In genomic region chr8:119585901-119586300, GRCm38 (mm10) we compare ENCODE assay signal across 8 mouse cellular contexts. TPM values are rescaled to one million over a fixed set of nuclear protein-coding genes. Genes with fewer than 3 reads are reported as not detected.
DNase-seq lines count a peak whose midpoint lies in the region; ATAC-seq and TF ChIP-seq lines count a peak whose summit lies in the region.

No protein-coding gene starts in this region.

- DNase-seq in spleen, adult 12 weeks (ENCODE audit: low spot score): peak; percentile 38
- no peak for DNase-seq in spleen, adult 18-20 months
- no peak for DNase-seq in liver, embryonic 13.5 days
- peak; percentile 76 for DNase-seq in stomach, postnatal 0 days (ENCODE audit: low spot score)
- no peak for DNase-seq in left cerebral cortex, adult 9 months (ENCODE audit: low spot score in 2 of 2)
- no peak for DNase-seq in adrenal gland, postnatal 36 days
- no peak for DNase-seq in MN1 (ENCODE audit: low spot score)

- peak overlapping the region; percentile 53 for H3K4me2 ChIP-seq in forebrain, embryonic 16.5 days (ENCODE audit: low read length)
- peak overlapping the region; percentile 72 for H3K4me2 ChIP-seq in liver, embryonic 13.5 days
- peak overlapping the region; percentile 62 for H3K4me2 ChIP-seq in stomach, postnatal 0 days (replicated peaks; ENCODE audit: low read depth)

- TF ChIP-seq EP300 in stomach, postnatal 0 days (optimal IDR thresholded peaks at IDR 0.05): no peak

- H3K36me3 ChIP-seq in forebrain, embryonic 16.5 days (ENCODE audit: control insufficient read depth, insufficient read depth): no peaks in the 10 kb centered on the region
- no peaks in the 10 kb centered on the region for H3K36me3 ChIP-seq in liver, embryonic 13.5 days
- H3K36me3 ChIP-seq in stomach, postnatal 0 days (ENCODE audit: control insufficient read depth, insufficient read depth, low read length): no peaks in the 10 kb centered on the region

- 29% methylated on average over 23 of the region's 24 CpGs for WGBS in forebrain, embryonic 16.5 days
- WGBS in liver, embryonic 13.5 days (ENCODE audit: insufficient replicate concordance): 13% methylated on average over 24 of the region's 24 CpGs
- WGBS in stomach, postnatal 0 days: 8% methylated on average over 21 of the region's 24 CpGs

- H3K4me3 ChIP-seq in forebrain, embryonic 16.5 days (replicated peaks; ENCODE audit: low read length): peak overlapping the region; percentile 30
- H3K4me3 ChIP-seq in liver, embryonic 13.5 days (replicated peaks): peak overlapping the region; percentile 52
- peak overlapping the region; percentile 33 for H3K4me3 ChIP-seq in stomach, postnatal 0 days (ENCODE audit: low read depth, low read length)

- H3K9me3 ChIP-seq in forebrain, embryonic 16.5 days (ENCODE audit: control insufficient read depth, low read length): no peaks in the 10 kb centered on the region
- H3K9me3 ChIP-seq in liver, embryonic 13.5 days (replicated peaks): no peaks in the 10 kb centered on the region
- no peaks in the 10 kb centered on the region for H3K9me3 ChIP-seq in stomach, postnatal 0 days (ENCODE audit: control insufficient read depth, low read length)

- H3K27ac ChIP-seq in forebrain, embryonic 16.5 days (ENCODE audit: low read length): no peak overlapping the region
- H3K27ac ChIP-seq in liver, embryonic 13.5 days: no peak overlapping the region
- H3K27ac ChIP-seq in stomach, postnatal 0 days (replicated peaks): peak overlapping the region; percentile 53; the same call in 1 of the 2 replicates

- H3K27me3 ChIP-seq in forebrain, embryonic 16.5 days (replicated peaks; ENCODE audit: control insufficient read depth, insufficient read depth, low read length): no peaks in the 10 kb centered on the region
- H3K27me3 ChIP-seq in liver, embryonic 13.5 days: no peaks in the 10 kb centered on the region
- no peaks in the 10 kb centered on the region for H3K27me3 ChIP-seq in stomach, postnatal 0 days (ENCODE audit: control insufficient read depth, insufficient read depth, low read length)

- no peak for ATAC-seq in forebrain, embryonic 16.5 days
- peak; percentile 45; the same call in 1 of the 2 replicates for ATAC-seq in liver, embryonic 13.5 days (ENCODE audit: low read depth)
- peak; percentile 71 for ATAC-seq in stomach, postnatal 0 days (ENCODE audit: low FRiP score, low TSS enrichment)

- H3K4me1 ChIP-seq in forebrain, embryonic 16.5 days (replicated peaks; ENCODE audit: control insufficient read depth, insufficient read depth, low read length): peaks cover 4% of the 10 kb centered on the region; the same call in 1 of the 2 replicates
- peaks cover 55% of the 10 kb centered on the region for H3K4me1 ChIP-seq in liver, embryonic 13.5 days (replicated peaks)
- H3K4me1 ChIP-seq in stomach, postnatal 0 days (replicated peaks; ENCODE audit: control insufficient read depth, insufficient read depth): no peaks in the 10 kb centered on the region

- peak overlapping the region; percentile 32 for H3K9ac ChIP-seq in forebrain, embryonic 16.5 days (replicated peaks; ENCODE audit: low read depth, low read length)
- H3K9ac ChIP-seq in liver, embryonic 13.5 days: peak overlapping the region; percentile 68
- peak overlapping the region; percentile 56 for H3K9ac ChIP-seq in stomach, postnatal 0 days (ENCODE audit: low read length)

- TF ChIP-seq CTCF in stomach, postnatal 0 days (IDR thresholded peaks at IDR 0.05; ENCODE audit: low read depth): 0 out of 2 replicates have a peak, but pooled peaks have one; percentile 5

RNA-seq across cellular contexts. Expression of gene Dnaaf1, which starts 10.9 kb away (rescaled TPM):
- 0.24 and 0.39 TPM in 2 replicates for polyA plus RNA-seq in forebrain, embryonic 16.5 days (2015; fragmentation: Nextera tagmentation; extraction: Ambion mirVana)
- 0.05 and 0.07 TPM in 2 replicates for polyA plus RNA-seq in liver, embryonic 13.5 days (2015; fragmentation: Nextera tagmentation; extraction: Ambion mirVana)
- 0.24 and 0.30 TPM in 2 replicates for polyA plus RNA-seq in stomach, postnatal 0 days (2015; fragmentation: Nextera tagmentation; extraction: Ambion mirVana)
- under 1 TPM in 1 of 2 experiments, not detected in 1; 0.10 TPM for total RNA-seq in adrenal gland, postnatal 36 days (2021)

RNA-seq across cellular contexts. Expression of gene Hsdl1, which starts 10.9 kb away (rescaled TPM):
- polyA plus RNA-seq in forebrain, embryonic 16.5 days (2015; fragmentation: Nextera tagmentation; extraction: Ambion mirVana): 179 and 183 TPM in 2 replicates
- polyA plus RNA-seq in liver, embryonic 13.5 days (2015; fragmentation: Nextera tagmentation; extraction: Ambion mirVana): 18.5 and 19.8 TPM in 2 replicates
- 21.3 and 21.4 TPM in 2 replicates for polyA plus RNA-seq in stomach, postnatal 0 days (2015; fragmentation: Nextera tagmentation; extraction: Ambion mirVana)
- total RNA-seq in adrenal gland, postnatal 36 days (2021): 10 to 100 TPM; 22.7 to 52.4 TPM

RNA-seq across cellular contexts. Expression of gene Taf1c, which starts 19.1 kb away (rescaled TPM):
- polyA plus RNA-seq in forebrain, embryonic 16.5 days (2015; fragmentation: Nextera tagmentation; extraction: Ambion mirVana): 19.3 and 19.4 TPM in 2 replicates
- 6.6 and 6.8 TPM in 2 replicates for polyA plus RNA-seq in liver, embryonic 13.5 days (2015; fragmentation: Nextera tagmentation; extraction: Ambion mirVana)
- polyA plus RNA-seq in stomach, postnatal 0 days (2015; fragmentation: Nextera tagmentation; extraction: Ambion mirVana): 5.9 and 6.2 TPM in 2 replicates
- 10 to 100 TPM; 11.4 to 12.5 TPM for total RNA-seq in adrenal gland, postnatal 36 days (2021)

RNA-seq across cellular contexts. Expression of gene Adad2, which starts 26.6 kb away (rescaled TPM):
- polyA plus RNA-seq in forebrain, embryonic 16.5 days (2015; fragmentation: Nextera tagmentation; extraction: Ambion mirVana): not detected in 2 replicates
- polyA plus RNA-seq in liver, embryonic 13.5 days (2015; fragmentation: Nextera tagmentation; extraction: Ambion mirVana): not detected in 2 replicates
- polyA plus RNA-seq in stomach, postnatal 0 days (2015; fragmentation: Nextera tagmentation; extraction: Ambion mirVana): not detected in 2 replicates
- not detected for total RNA-seq in adrenal gland, postnatal 36 days (2021)

RNA-seq across cellular contexts. Expression of gene Mbtps1, which starts 27.4 kb away (rescaled TPM):
- polyA plus RNA-seq in forebrain, embryonic 16.5 days (2015; fragmentation: Nextera tagmentation; extraction: Ambion mirVana): 66.6 and 75.9 TPM in 2 replicates
- polyA plus RNA-seq in liver, embryonic 13.5 days (2015; fragmentation: Nextera tagmentation; extraction: Ambion mirVana): 27.7 and 32.1 TPM in 2 replicates
- 37.1 and 38.4 TPM in 2 replicates for polyA plus RNA-seq in stomach, postnatal 0 days (2015; fragmentation: Nextera tagmentation; extraction: Ambion mirVana)
- total RNA-seq in adrenal gland, postnatal 36 days (2021): 100 to 1,000 TPM in 1 of 2 experiments, 10 to 100 TPM in 1; 89.2 to 106 TPM

Comparison
In these comparisons a context has a peak if more than half of its experiments do, and no peak if none do; other contexts are left out.
1. DNase-seq: peak in spleen, adult 12 weeks (single experiment) and stomach, postnatal 0 days (single experiment); none in spleen, adult 18-20 months (0 of 2), liver, embryonic 13.5 days (single experiment), left cerebral cortex, adult 9 months (0 of 2), adrenal gland, postnatal 36 days (0 of 2) and MN1 (single experiment).
2. Peak in every context shown above with its lines, with median percentiles within 50 percentile points of each other: H3K4me2 ChIP-seq, H3K4me3 ChIP-seq and H3K9ac ChIP-seq.